Mouse (Mus musculus) C2C12 (cell line): ENCODE results near the gene Ggn.

ENCODE experiments used
- CEBPB ChIP-seq: IDR thresholded peaks from one replicate; pipeline ENCODE4 v1.6.1; 2011; ENCODE audit warnings: low read depth, mild to moderate bottlenecking, control low read depth, moderate library complexity
- CTCF ChIP-seq: IDR thresholded peaks from one replicate; pipeline ENCODE4 v1.5.1; 2011; ENCODE audit not compliant: control insufficient read depth, insufficient read depth, insufficient read length
- FOSL1 ChIP-seq: IDR thresholded peaks from one replicate; pipeline ENCODE4 v1.8.0; 2011; ENCODE audit warnings: mild to moderate bottlenecking, low read length; ENCODE audit not compliant: poor library complexity, insufficient read depth, severe bottlenecking
- MAX ChIP-seq: IDR thresholded peaks from one replicate; pipeline ENCODE4 v1.6.1; 2011; ENCODE audit warnings: mild to moderate bottlenecking, control low read depth
- USF1 ChIP-seq: IDR thresholded peaks from one replicate; pipeline ENCODE4 v1.6.1; 2011; ENCODE audit warnings: low read depth, mild to moderate bottlenecking, control low read depth, moderate library complexity

- no peak for TF ChIP-seq CTCF
- no peak for TF ChIP-seq USF1
- no peak for TF ChIP-seq FOSL1
- TF ChIP-seq MAX = no peak
- no peak for TF ChIP-seq CEBPB
Measured at GRCm38 (mm10) chr7:29155838-29156782, 13.9 kb upstream of the Ggn start, which contains the start of gene Fam98c.
